Mouse (Mus musculus) liver, embryonic 11.5 days (tissue): ENCODE results near the gene Fgfr2. TPM values are rescaled to one million over a fixed set of nuclear protein-coding genes. Genes with fewer than 3 reads are reported as not detected.

Experiments
- ATAC-seq: fragments of 200-750 bp; cut with Nextera tagmentation; replicated peaks from 2 replicates; pipeline ENCODE4 v1.8.0; 2017; ENCODE audit warnings: moderate number of reproducible peaks, mild to moderate bottlenecking, moderate TSS enrichment, moderate library complexity; ENCODE audit not compliant: low FRiP score
- DNase-seq: peaks from one replicate; pipeline ENCODE4 v3.0.0-alpha.2; 2017; ENCODE audit warnings: low spot score
- H3K27ac ChIP-seq: fragments of 300-500 bp; sonication (generic); 2 replicates; pipeline ENCODE4 v1.5.1; 2014; ENCODE audit warnings: mild to moderate bottlenecking, low read depth, low read length, control low read depth
- H3K27me3 ChIP-seq: fragments of 300-500 bp; sonication (generic); replicated peaks from 2 replicates; pipeline ENCODE4 v1.6.1; 2014; ENCODE audit warnings: low read length, mixed read lengths; ENCODE audit not compliant: control insufficient read depth, insufficient read depth
- H3K36me3 ChIP-seq: fragments of 300-500 bp; sonication (generic); 2 replicates; pipeline ENCODE4 v1.6.1; 2014; ENCODE audit warnings: mild to moderate bottlenecking, low read length, moderate library complexity, mixed read lengths; ENCODE audit not compliant: control insufficient read depth, insufficient read depth
- H3K4me1 ChIP-seq: fragments of 300-500 bp; sonication (generic); replicated peaks from 2 replicates; pipeline ENCODE4 v1.6.1; 2014; ENCODE audit warnings: low read length, mixed read lengths; ENCODE audit not compliant: control insufficient read depth, insufficient read depth
- H3K4me2 ChIP-seq: fragments of 300-500 bp; sonication (generic); 2 replicates; pipeline ENCODE4 v1.6.1; 2014; ENCODE audit warnings: mild to moderate bottlenecking, control low read depth, moderate library complexity
- H3K4me3 ChIP-seq: fragments of 300-500 bp; sonication (generic); 2 replicates; pipeline ENCODE4 v1.5.1; 2014; ENCODE audit warnings: low read depth, low read length, control low read depth
- H3K9ac ChIP-seq: fragments of 300-500 bp; sonication (generic); 2 replicates; pipeline ENCODE4 v1.6.1; 2014; ENCODE audit warnings: low read depth, low read length, control low read depth
- H3K9me3 ChIP-seq: fragments of 300-500 bp; sonication (generic); 2 replicates; pipeline ENCODE4 v1.6.1; 2016; ENCODE audit warnings: low read length, inconsistent platforms, mixed read lengths; ENCODE audit not compliant: control insufficient read depth
- WGBS: fragments of 180-500 bp; shearing (Covaris S2); extraction: QIAGEN DNeasy Blood & Tissue Kit; methylation state at CpG from one replicate; pipeline ENCODE4 v1.1.7; 2014; 5-methylcytosine and 5-hydroxymethylcytosine counted together
- polyA plus RNA-seq: library from polyadenylated mRNA; unstranded; fragments of >200 nt; fragmentation: Nextera tagmentation; extraction: Ambion mirVana; gene quantifications from 2 replicates; pipeline ENCODE4 v1.2.1, GENCODE M21; 2014

Gene Fgfr2
- polyA plus RNA-seq, 1 experiment from 2014 or later, result 32.6 TPM

GRCm38 (mm10) chr7:131882824-131883223 is 1240.3 kb downstream of the Fgfr2 start:
- H3K27ac ChIP-seq, result no peak overlapping the region
- 54% methylated on average over 6 of the region's 6 CpGs for WGBS
- H3K4me1 ChIP-seq, result no peaks in the 10 kb centered on the region
- no peaks in the 10 kb centered on the region for H3K27me3 ChIP-seq
- H3K4me2 ChIP-seq, result no peak overlapping the region
- H3K9me3 ChIP-seq, result no peaks in the 10 kb centered on the region
- DNase-seq (no peak), ATAC-seq (no peak)
- H3K36me3 ChIP-seq, result no peaks in the 10 kb centered on the region
- H3K9ac ChIP-seq, result no peak overlapping the region
- H3K4me3 ChIP-seq, result no peak overlapping the region

- Histone ChIP-seq H3K27ac (no peak overlapping the region), H3K9me3 (no peaks in the 10 kb centered on the region), H3K4me2 (no peak overlapping the region), H3K9ac (no peak overlapping the region), H3K4me1 (no peaks in the 10 kb centered on the region), H3K36me3 (no peaks in the 10 kb centered on the region), H3K4me3 (no peak overlapping the region), H3K27me3 (no peaks in the 10 kb centered on the region)
- ATAC-seq (no peak), DNase-seq (peak; percentile 76)
- WGBS, result 61% methylated on average over 5 of the region's 5 CpGs
These were observed 1241.1 kb downstream of the Fgfr2 start for GRCm38 (mm10) chr7:131881876-131882615.

GRCm38 (mm10) chr7:131880150-131880549 is 1243.0 kb downstream of the Fgfr2 start:
- no peaks in the 10 kb centered on the region for H3K9me3 ChIP-seq
- no peaks in the 10 kb centered on the region for H3K4me1 ChIP-seq
- H3K9ac ChIP-seq, result no peak overlapping the region
- no peak for ATAC-seq
- H3K4me2 ChIP-seq, result no peak overlapping the region
- WGBS, result 56% methylated on average over 5 of the region's 5 CpGs
- H3K4me3 ChIP-seq, result no peak overlapping the region
- H3K36me3 ChIP-seq, result no peaks in the 10 kb centered on the region
- no peaks in the 10 kb centered on the region for H3K27me3 ChIP-seq
- no peak overlapping the region for H3K27ac ChIP-seq
- DNase-seq, result no peak

- no peak overlapping the region for H3K4me3 ChIP-seq
- H3K27me3 ChIP-seq, result no peaks in the 10 kb centered on the region
- H3K36me3 ChIP-seq, result no peaks in the 10 kb centered on the region
- WGBS, result 54% methylated on average over 8 of the region's 8 CpGs
- H3K4me2 ChIP-seq, result no peak overlapping the region
- no peaks in the 10 kb centered on the region for H3K9me3 ChIP-seq
- H3K4me1 ChIP-seq, result no peaks in the 10 kb centered on the region
- DNase-seq, result no peak
- no peak for ATAC-seq
- H3K9ac ChIP-seq, result no peak overlapping the region
- H3K27ac ChIP-seq, result no peak overlapping the region
These were observed 1244.3 kb downstream of the Fgfr2 start for GRCm38 (mm10) chr7:131878846-131879245.

GRCm38 (mm10) chr7:131861157-131861556 is 1262.0 kb downstream of the Fgfr2 start:
- H3K4me1 ChIP-seq, result no peaks in the 10 kb centered on the region
- ATAC-seq, result no peak
- no peaks in the 10 kb centered on the region for H3K27me3 ChIP-seq
- no peak overlapping the region for H3K27ac ChIP-seq
- H3K9me3 ChIP-seq, result no peaks in the 10 kb centered on the region
- no peaks in the 10 kb centered on the region for H3K36me3 ChIP-seq
- no peak for DNase-seq
- H3K4me2 ChIP-seq, result no peak overlapping the region
- H3K4me3 ChIP-seq, result no peak overlapping the region
- no peak overlapping the region for H3K9ac ChIP-seq

GRCm38 (mm10) chr7:131855641-131856040 is 1267.5 kb downstream of the Fgfr2 start:
- Histone ChIP-seq H3K9ac (no peak overlapping the region), H3K36me3 (no peaks in the 10 kb centered on the region), H3K4me2 (no peak overlapping the region), H3K9me3 (no peaks in the 10 kb centered on the region), H3K4me3 (no peak overlapping the region), H3K27me3 (no peaks in the 10 kb centered on the region), H3K27ac (no peak overlapping the region), H3K4me1 (no peaks in the 10 kb centered on the region)
- no peak for DNase-seq
- 82% methylated on average over 2 of the region's 2 CpGs for WGBS
- ATAC-seq, result no peak

- Histone ChIP-seq H3K27ac (no peak overlapping the region), H3K9me3 (no peaks in the 10 kb centered on the region), H3K27me3 (no peaks in the 10 kb centered on the region), H3K4me1 (no peaks in the 10 kb centered on the region), H3K4me2 (no peak overlapping the region), H3K4me3 (no peak overlapping the region), H3K36me3 (no peaks in the 10 kb centered on the region), H3K9ac (no peak overlapping the region)
- no peak for DNase-seq
- WGBS, result 46% methylated on average over 4 of the region's 4 CpGs
- ATAC-seq, result no peak
These were observed 1272.6 kb downstream of the Fgfr2 start for GRCm38 (mm10) chr7:131850579-131850978.

- no peak overlapping the region for H3K9ac ChIP-seq
- ATAC-seq (no peak), DNase-seq (no peak)
- no peak overlapping the region for H3K4me2 ChIP-seq
- H3K4me1 ChIP-seq, result no peaks in the 10 kb centered on the region
- H3K9me3 ChIP-seq, result no peaks in the 10 kb centered on the region
- no peak overlapping the region for H3K4me3 ChIP-seq
- no peak overlapping the region for H3K27ac ChIP-seq
- H3K36me3 ChIP-seq, result no peaks in the 10 kb centered on the region
- H3K27me3 ChIP-seq, result no peaks in the 10 kb centered on the region
- 51% methylated on average over 20 of the region's 20 CpGs for WGBS
These were observed 1276.9 kb downstream of the Fgfr2 start for GRCm38 (mm10) chr7:131846066-131846905.

GRCm38 (mm10) chr7:131830261-131830660 is 1292.9 kb downstream of the Fgfr2 start:
- Histone ChIP-seq H3K9me3 (no peaks in the 10 kb centered on the region), H3K27me3 (no peaks in the 10 kb centered on the region), H3K4me1 (no peaks in the 10 kb centered on the region), H3K4me3 (no peak overlapping the region), H3K9ac (no peak overlapping the region), H3K36me3 (no peaks in the 10 kb centered on the region), H3K27ac (no peak overlapping the region), H3K4me2 (no peak overlapping the region)
- 65% methylated on average over 1 of the region's 1 CpGs for WGBS
- no peak for ATAC-seq
- no peak for DNase-seq
